Mouse (Mus musculus) midbrain, embryonic 10.5 days (tissue): Measurements from ENCODE around the gene Gipc2. TPM values are rescaled to one million over a fixed set of nuclear protein-coding genes. Genes with fewer than 3 reads are reported as not detected.

Experiments
- DNase-seq: peaks from one replicate; pipeline ENCODE4 v3.0.0-alpha.2; 2017; ENCODE audit warnings: low spot score
- H3K27ac ChIP-seq: fragments of 300-500 bp; sonication (generic); replicated peaks from 2 replicates; pipeline ENCODE4 v1.5.1; 2016; ENCODE audit warnings: mild to moderate bottlenecking
- H3K27me3 ChIP-seq: fragments of 300-500 bp; sonication (generic); 2 replicates; pipeline ENCODE4 v1.6.1; 2016; ENCODE audit warnings: low read depth, mild to moderate bottlenecking; ENCODE audit not compliant: poor library complexity, severe bottlenecking
- H3K36me3 ChIP-seq: fragments of 300-500 bp; sonication (generic); 2 replicates; pipeline ENCODE4 v1.6.1; 2016; ENCODE audit warnings: mild to moderate bottlenecking, moderate library complexity
- H3K4me1 ChIP-seq: fragments of 300-500 bp; sonication (generic); 2 replicates; pipeline ENCODE4 v1.6.1; 2016
- H3K4me3 ChIP-seq: fragments of 300-500 bp; sonication (generic); 2 replicates; pipeline ENCODE4 v1.5.1; 2016; ENCODE audit warnings: mild to moderate bottlenecking, moderate library complexity
- H3K9me3 ChIP-seq: fragments of 300-500 bp; sonication (generic); replicated peaks from 2 replicates; pipeline ENCODE4 v1.6.1; 2016; ENCODE audit warnings: mild to moderate bottlenecking
- WGBS: fragments of 180-500 bp; shearing (Covaris S2); methylation state at CpG from one replicate; pipeline ENCODE4 v1.1.7; 2016; 5-methylcytosine and 5-hydroxymethylcytosine counted together
- polyA plus RNA-seq: library from polyadenylated mRNA; unstranded; fragments of >200 nt; fragmentation: Nextera tagmentation; extraction: Ambion mirVana; gene quantifications from 2 replicates; pipeline ENCODE4 v1.2.1, GENCODE M21; 2016

Gene Gipc2
- polyA plus RNA-seq, 1 experiment from 2014 or later = 0.95 TPM

GRCm38 (mm10) chr3:152180624-152181023, 14.6 kb upstream of the Gipc2 start:
- WGBS = 95% methylated on average over 4 of the region's 4 CpGs
- H3K4me3 ChIP-seq = no peak overlapping the region
- H3K9me3 ChIP-seq = no peaks in the 10 kb centered on the region
- H3K4me1 ChIP-seq = 0 out of 2 replicates have a peak, but pooled peaks cover 3% of the 10 kb centered on the region
- peaks cover 3% of the 10 kb centered on the region; the same call in 1 of the 2 replicates for H3K36me3 ChIP-seq
- H3K27ac ChIP-seq = no peak overlapping the region
- no peak for DNase-seq
- H3K27me3 ChIP-seq = no peaks in the 10 kb centered on the region

DNA sequence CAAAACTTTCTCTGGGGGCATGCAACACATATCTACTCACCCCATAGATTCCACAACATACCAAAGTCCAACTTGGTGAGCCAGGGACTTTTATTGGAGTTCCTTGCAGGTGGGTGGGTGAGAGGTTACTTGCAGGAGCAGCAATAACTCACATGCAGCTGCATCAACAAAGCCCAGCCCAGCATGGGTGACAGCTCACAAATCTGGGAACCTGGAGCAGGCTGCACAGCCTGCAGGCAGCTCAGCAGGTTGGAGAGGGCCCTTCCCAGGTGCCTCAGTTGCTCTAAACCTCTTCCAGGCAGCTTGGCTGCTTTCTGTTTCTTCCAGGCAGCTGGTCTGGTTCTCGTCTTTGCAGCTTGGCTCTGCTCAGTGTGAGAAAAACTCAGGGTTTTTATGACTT, 13.3 kb upstream of the Gipc2 start:
- DNase-seq = no peak
- H3K9me3 ChIP-seq = no peaks in the 10 kb centered on the region
- 0 out of 2 replicates have a peak, but pooled peaks cover 3% of the 10 kb centered on the region for H3K4me1 ChIP-seq
- no peak overlapping the region for H3K27ac ChIP-seq
- H3K36me3 ChIP-seq = no peaks in the 10 kb centered on the region
- WGBS = 68% methylated on average over 1 of the region's 1 CpGs
- H3K4me3 ChIP-seq = no peak overlapping the region
- H3K27me3 ChIP-seq = no peaks in the 10 kb centered on the region

DNA sequence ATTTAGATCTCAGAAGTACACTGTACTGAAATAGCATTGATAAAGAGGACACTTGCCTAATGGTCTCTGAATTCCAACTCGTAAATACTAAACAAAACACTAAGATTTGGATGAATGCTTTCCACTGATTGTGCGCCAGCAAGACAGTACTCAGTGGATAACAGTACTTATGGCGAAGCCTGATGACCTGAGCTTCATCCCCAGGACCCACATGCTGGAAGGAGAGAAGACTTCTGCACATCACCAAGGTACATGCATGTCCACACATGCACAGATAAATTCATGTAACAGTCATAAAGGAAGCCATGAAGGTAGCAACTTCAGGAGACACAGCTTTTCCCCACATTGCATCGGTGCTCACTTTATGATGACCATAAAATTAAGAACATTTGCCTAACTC, 12.8 kb upstream of the Gipc2 start:
- DNase-seq = no peak
- no peaks in the 10 kb centered on the region for H3K9me3 ChIP-seq
- no peak overlapping the region for H3K27ac ChIP-seq
- WGBS = 89% methylated on average over 4 of the region's 4 CpGs
- no peaks in the 10 kb centered on the region for H3K27me3 ChIP-seq
- H3K4me3 ChIP-seq = no peak overlapping the region
- 0 out of 2 replicates have a peak, but pooled peaks cover 3% of the 10 kb centered on the region for H3K4me1 ChIP-seq
- H3K36me3 ChIP-seq = no peaks in the 10 kb centered on the region

DNA sequence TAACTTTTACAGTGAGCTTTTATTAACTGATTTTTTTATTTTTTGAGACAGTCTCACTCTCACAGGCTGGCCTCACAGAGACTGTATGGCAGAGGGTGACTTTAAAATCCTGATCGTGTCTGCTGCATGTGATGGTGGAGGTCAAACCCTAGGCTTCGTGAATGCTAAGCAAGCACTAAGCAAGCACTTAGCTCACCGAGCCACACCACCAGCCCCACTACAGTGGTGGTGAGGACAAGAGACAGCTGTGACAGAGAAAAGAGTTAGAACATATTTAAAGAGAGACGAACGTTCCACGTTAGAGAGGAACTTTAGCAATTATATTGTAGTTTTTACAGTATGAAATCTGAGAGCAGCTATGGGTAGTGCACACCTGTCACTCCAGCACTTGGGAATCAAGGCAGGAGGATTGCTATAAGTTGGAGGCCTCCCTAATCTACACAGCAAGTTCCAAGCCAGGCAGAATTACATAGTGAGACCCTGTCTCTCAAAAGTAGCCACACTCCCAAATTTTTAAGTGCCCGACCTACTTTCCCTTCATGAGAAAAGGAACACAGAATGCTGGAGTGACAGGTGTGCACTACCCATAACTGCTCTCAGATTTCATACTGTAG, 6.4 kb upstream of the Gipc2 start:
- Histone ChIP-seq H3K4me3 (no peak overlapping the region), H3K4me1 (peaks cover 2% of the 10 kb centered on the region; the same call in 1 of the 2 replicates), H3K36me3 (no peaks in the 10 kb centered on the region), H3K27ac (no peak overlapping the region), H3K9me3 (0 out of 2 replicates have a peak, but pooled peaks cover 6% of the 10 kb centered on the region), H3K27me3 (peaks cover 7% of the 10 kb centered on the region)
- no peak for DNase-seq
- 87% methylated on average over 7 of the region's 7 CpGs for WGBS

- Histone ChIP-seq H3K36me3 (no peaks in the 10 kb centered on the region), H3K27me3 (peaks cover 11% of the 10 kb centered on the region), H3K9me3 (0 out of 2 replicates have a peak, but pooled peaks cover 6% of the 10 kb centered on the region), H3K4me3 (no peak overlapping the region), H3K4me1 (peaks cover 8% of the 10 kb centered on the region), H3K27ac (no peak overlapping the region)
- WGBS = 81% methylated on average over 7 of the region's 7 CpGs
- no peak for DNase-seq
These were observed 5.8 kb upstream of the Gipc2 start for GRCm38 (mm10) chr3:152171862-152172261.

GRCm38 (mm10) chr3:152171236-152171635, 5.2 kb upstream of the Gipc2 start:
- WGBS = 74% methylated on average over 2 of the region's 2 CpGs
- 0 out of 2 replicates have a peak, but pooled peaks cover 6% of the 10 kb centered on the region for H3K9me3 ChIP-seq
- H3K36me3 ChIP-seq = no peaks in the 10 kb centered on the region
- H3K27me3 ChIP-seq = peaks cover 18% of the 10 kb centered on the region
- H3K4me3 ChIP-seq = no peak overlapping the region
- H3K4me1 ChIP-seq = peaks cover 14% of the 10 kb centered on the region
- DNase-seq = no peak
- H3K27ac ChIP-seq = no peak overlapping the region

DNA sequence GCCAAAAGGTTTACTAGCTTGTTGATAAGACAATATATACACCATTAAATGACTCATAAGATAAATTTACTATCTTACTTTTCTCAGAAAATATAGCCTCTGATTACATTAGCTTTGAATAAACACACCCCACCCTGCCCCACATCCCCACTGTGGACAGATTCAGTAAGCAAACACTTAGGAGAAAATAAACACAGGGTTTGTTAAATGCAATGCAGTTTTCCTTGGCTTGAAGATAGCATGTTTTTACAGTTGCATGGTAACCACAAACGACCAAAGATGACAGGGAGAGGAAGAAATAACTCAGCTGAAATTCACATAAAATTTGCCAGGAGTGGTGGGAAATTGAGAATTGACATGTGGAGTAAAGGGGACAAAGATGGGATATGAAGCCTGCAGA, 4.4 kb upstream of the Gipc2 start:
- Histone ChIP-seq H3K9me3 (0 out of 2 replicates have a peak, but pooled peaks cover 6% of the 10 kb centered on the region), H3K27ac (no peak overlapping the region), H3K27me3 (peaks cover 26% of the 10 kb centered on the region), H3K4me3 (no peak overlapping the region), H3K36me3 (no peaks in the 10 kb centered on the region), H3K4me1 (peaks cover 22% of the 10 kb centered on the region)
- no peak for DNase-seq
- WGBS = 55% methylated on average over 1 of the region's 1 CpGs

- WGBS = 92% methylated on average over 10 of the region's 10 CpGs
- Histone ChIP-seq H3K4me3 (no peak overlapping the region), H3K27me3 (peaks cover 46% of the 10 kb centered on the region), H3K9me3 (0 out of 2 replicates have a peak, but pooled peaks cover 6% of the 10 kb centered on the region), H3K36me3 (no peaks in the 10 kb centered on the region), H3K27ac (no peak overlapping the region), H3K4me1 (peaks cover 26% of the 10 kb centered on the region)
- DNase-seq = no peak
These were observed 2.0 kb upstream of the Gipc2 start for GRCm38 (mm10) chr3:152168007-152168406.

GRCm38 (mm10) chr3:152166699-152167451, 845 bp upstream of the Gipc2 start:
- peak overlapping the region; percentile 68 for H3K4me3 ChIP-seq
- DNase-seq = peak; percentile 39
- 0 out of 2 replicates have a peak overlapping the region, but pooled peaks have one; percentile 46 for H3K27ac ChIP-seq
- H3K9me3 ChIP-seq = 0 out of 2 replicates have a peak, but pooled peaks cover 6% of the 10 kb centered on the region
- 11% methylated on average over 29 of the region's 29 CpGs for WGBS
- peaks cover 46% of the 10 kb centered on the region for H3K27me3 ChIP-seq
- no peaks in the 10 kb centered on the region for H3K36me3 ChIP-seq
- H3K4me1 ChIP-seq = peaks cover 26% of the 10 kb centered on the region

DNA sequence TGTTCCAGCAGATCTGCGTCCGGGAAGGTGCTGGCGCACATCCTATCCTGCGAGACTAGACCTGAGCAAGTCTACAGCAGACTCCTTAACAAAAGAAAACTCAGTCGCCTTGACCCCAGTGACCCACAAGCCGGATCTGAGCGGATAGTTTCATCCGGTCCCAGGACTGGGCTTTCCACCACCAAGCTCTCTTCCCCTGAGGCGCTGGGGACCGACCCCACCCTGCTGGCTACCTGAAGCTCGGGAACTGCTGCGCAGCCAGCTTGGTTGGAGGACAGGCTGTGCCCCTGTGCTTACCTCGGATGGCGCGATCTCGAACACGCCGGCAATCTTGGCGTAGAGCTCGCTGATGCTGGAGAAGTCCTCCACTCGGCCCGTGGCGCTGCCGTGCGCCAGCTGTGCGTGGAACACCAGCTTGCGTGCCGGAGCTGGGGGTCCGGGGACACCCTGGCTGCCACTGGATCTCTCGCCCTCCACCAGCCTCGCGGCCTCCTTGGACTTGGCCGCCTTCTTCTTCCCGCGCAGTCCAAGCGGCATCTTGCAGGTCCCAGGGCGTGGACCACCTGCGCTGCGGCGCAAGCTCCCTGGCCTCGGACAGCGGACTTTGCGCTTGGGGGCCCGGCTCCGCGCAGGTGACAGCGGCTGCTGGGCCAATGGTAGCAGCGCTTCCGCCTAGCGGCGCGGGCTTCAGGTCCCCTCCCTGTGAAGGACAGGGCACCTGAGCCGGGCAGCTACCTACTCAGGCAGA, 505 bp downstream of the Gipc2 start:
- peak overlapping the region; percentile 79 for H3K27ac ChIP-seq
- H3K27me3 ChIP-seq = peaks cover 50% of the 10 kb centered on the region

DNA sequence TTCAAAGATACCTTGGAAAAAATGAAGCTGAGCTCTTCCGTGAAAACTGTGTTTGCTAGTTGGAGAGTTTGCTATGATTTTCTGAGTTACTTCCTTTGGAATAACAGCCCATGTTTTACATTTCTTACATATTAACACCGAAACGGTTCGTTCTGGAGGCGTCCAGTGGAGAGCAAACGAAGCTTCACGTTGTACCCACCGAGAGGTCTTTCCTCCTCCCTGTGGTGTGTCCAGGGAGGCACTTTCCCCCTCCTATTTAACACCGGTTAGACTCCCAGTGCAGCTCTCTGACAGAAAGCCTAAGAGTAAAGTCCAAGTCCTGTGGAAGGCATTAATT, 1.0 kb downstream of the Gipc2 start:
- 29% methylated on average over 9 of the region's 9 CpGs for WGBS
- H3K4me1 ChIP-seq = peaks cover 26% of the 10 kb centered on the region
- H3K9me3 ChIP-seq = 0 out of 2 replicates have a peak, but pooled peaks cover 6% of the 10 kb centered on the region
- no peak for DNase-seq
- peak overlapping the region; percentile 79; the same call in 1 of the 2 replicates for H3K27ac ChIP-seq
- peak overlapping the region; percentile 68 for H3K4me3 ChIP-seq
- H3K27me3 ChIP-seq = peaks cover 52% of the 10 kb centered on the region
- no peaks in the 10 kb centered on the region for H3K36me3 ChIP-seq

More for the DNA sequence above, 505 bp downstream of the Gipc2 start:
- H3K4me1 ChIP-seq = peaks cover 26% of the 10 kb centered on the region
- WGBS = 2% methylated on average over 53 of the region's 53 CpGs
- peak; percentile 56 for DNase-seq
- peak overlapping the region; percentile 68 for H3K4me3 ChIP-seq
- 0 out of 2 replicates have a peak, but pooled peaks cover 6% of the 10 kb centered on the region for H3K9me3 ChIP-seq
- no peaks in the 10 kb centered on the region for H3K36me3 ChIP-seq

- 89% methylated on average over 8 of the region's 8 CpGs for WGBS
- no peak for DNase-seq
- Histone ChIP-seq H3K27me3 (peaks cover 52% of the 10 kb centered on the region), H3K36me3 (no peaks in the 10 kb centered on the region), H3K4me3 (no peak overlapping the region), H3K4me1 (peaks cover 26% of the 10 kb centered on the region), H3K27ac (no peak overlapping the region), H3K9me3 (no peaks in the 10 kb centered on the region)
These were observed 2.7 kb downstream of the Gipc2 start for GRCm38 (mm10) chr3:152163320-152163719.
